Mouse (Mus musculus): ENCODE measurements around the gene Vhl. TPM values are rescaled to one million over a fixed set of nuclear protein-coding genes. Genes with fewer than 3 reads are reported as not detected.
A peak's percentile ranks its signal among the peaks of the same experiment; 100 is the strongest.

The Vhl gene
- total and polyA plus RNA-seq, 2 experiments from 2014 or later, result 17.2 to 23.5 TPM

GRCm38 (mm10) chr6:113656847-113657246 is 33.1 kb downstream of the Vhl start:
- Histone ChIP-seq H3K27ac (ENCODE audit: low read depth) (no peak overlapping the region), H3K4me2 (ENCODE audit: low read depth, low read length) (no peak overlapping the region), H3K36me3 (replicated peaks; ENCODE audit: control insufficient read depth, insufficient read depth, low read length) (no peaks in the 10 kb centered on the region; the same call in 1 of the 2 replicates), H3K4me3 (ENCODE audit: low read depth, low read length) (no peak overlapping the region), H3K9me3 (replicated peaks; ENCODE audit: control insufficient read depth, low read length) (no peaks in the 10 kb centered on the region), H3K27me3 (ENCODE audit: control insufficient read depth, insufficient read depth, low read length) (no peaks in the 10 kb centered on the region), H3K9ac (replicated peaks; ENCODE audit: low read depth, low read length) (no peak overlapping the region), H3K4me1 (ENCODE audit: control insufficient read depth, insufficient read depth) (peaks cover 24% of the 10 kb centered on the region)
- WGBS, result 81% methylated on average over 6 of the region's 6 CpGs
- TF ChIP-seq CTCF (IDR thresholded peaks at IDR 0.05; ENCODE audit: low read depth) (no peak), EP300 (IDR thresholded peaks at IDR 0.05; ENCODE audit: low read depth) (no peak)
- DNase-seq (ENCODE audit: low spot score), result no peak
- no peak for ATAC-seq (ENCODE audit: insufficient read depth, low read depth)

GRCm38 (mm10) chr6:113658226-113658625 is 34.5 kb downstream of the Vhl start:
- ATAC-seq (ENCODE audit: insufficient read depth, low read depth), result peak; percentile 59
- H3K4me2 ChIP-seq (ENCODE audit: low read depth, low read length), result no peak overlapping the region
- H3K4me1 ChIP-seq (ENCODE audit: control insufficient read depth, insufficient read depth), result peaks cover 31% of the 10 kb centered on the region
- no peak overlapping the region for H3K9ac ChIP-seq (replicated peaks; ENCODE audit: low read depth, low read length)
- DNase-seq (ENCODE audit: low spot score), result no peak
- no peak overlapping the region for H3K4me3 ChIP-seq (ENCODE audit: low read depth, low read length)
- no peaks in the 10 kb centered on the region for H3K9me3 ChIP-seq (replicated peaks; ENCODE audit: control insufficient read depth, low read length)
- H3K36me3 ChIP-seq (replicated peaks; ENCODE audit: control insufficient read depth, insufficient read depth, low read length), result no peaks in the 10 kb centered on the region; the same call in 1 of the 2 replicates
- WGBS, result 51% methylated on average over 3 of the region's 3 CpGs
- H3K27ac ChIP-seq (ENCODE audit: low read depth), result peak overlapping the region; percentile 69
- TF ChIP-seq EP300 (IDR thresholded peaks at IDR 0.05; ENCODE audit: low read depth) (no peak; the same call in 1 of the 2 replicates), CTCF (IDR thresholded peaks at IDR 0.05; ENCODE audit: low read depth) (no peak)
- H3K27me3 ChIP-seq (ENCODE audit: control insufficient read depth, insufficient read depth, low read length), result no peaks in the 10 kb centered on the region

- no peak overlapping the region for H3K4me2 ChIP-seq (ENCODE audit: low read depth, low read length)
- no peak overlapping the region for H3K4me3 ChIP-seq (ENCODE audit: low read depth, low read length)
- ATAC-seq (ENCODE audit: insufficient read depth, low read depth) (no peak), DNase-seq (ENCODE audit: low spot score) (peak; percentile 35)
- H3K9me3 ChIP-seq (replicated peaks; ENCODE audit: control insufficient read depth, low read length), result no peaks in the 10 kb centered on the region
- no peak overlapping the region for H3K9ac ChIP-seq (replicated peaks; ENCODE audit: low read depth, low read length)
- H3K36me3 ChIP-seq (replicated peaks; ENCODE audit: control insufficient read depth, insufficient read depth, low read length), result no peaks in the 10 kb centered on the region; the same call in 1 of the 2 replicates
- H3K4me1 ChIP-seq (ENCODE audit: control insufficient read depth, insufficient read depth), result peaks cover 31% of the 10 kb centered on the region
- H3K27ac ChIP-seq (ENCODE audit: low read depth), result peak overlapping the region; percentile 69
- TF ChIP-seq EP300 (IDR thresholded peaks at IDR 0.05; ENCODE audit: low read depth), result no peak
- TF ChIP-seq CTCF (IDR thresholded peaks at IDR 0.05; ENCODE audit: low read depth), result no peak
- WGBS, result 41% methylated on average over 8 of the region's 8 CpGs
- H3K27me3 ChIP-seq (ENCODE audit: control insufficient read depth, insufficient read depth, low read length), result no peaks in the 10 kb centered on the region
Measured at GRCm38 (mm10) chr6:113659648-113660491, 36.1 kb downstream of the Vhl start.

GRCm38 (mm10) chr6:113660492-113661352 is 37.0 kb downstream of the Vhl start:
- H3K9me3 ChIP-seq (replicated peaks; ENCODE audit: control insufficient read depth, low read length), result no peaks in the 10 kb centered on the region
- no peak overlapping the region for H3K4me3 ChIP-seq (ENCODE audit: low read depth, low read length)
- no peak overlapping the region for H3K4me2 ChIP-seq (ENCODE audit: low read depth, low read length)
- no peaks in the 10 kb centered on the region for H3K27me3 ChIP-seq (ENCODE audit: control insufficient read depth, insufficient read depth, low read length)
- H3K4me1 ChIP-seq (ENCODE audit: control insufficient read depth, insufficient read depth), result peaks cover 31% of the 10 kb centered on the region
- DNase-seq (ENCODE audit: low spot score) (no peak), ATAC-seq (ENCODE audit: insufficient read depth, low read depth) (no peak)
- no peaks in the 10 kb centered on the region; the same call in 1 of the 2 replicates for H3K36me3 ChIP-seq (replicated peaks; ENCODE audit: control insufficient read depth, insufficient read depth, low read length)
- TF ChIP-seq EP300 (IDR thresholded peaks at IDR 0.05; ENCODE audit: low read depth) (no peak), CTCF (IDR thresholded peaks at IDR 0.05; ENCODE audit: low read depth) (no peak)
- H3K27ac ChIP-seq (ENCODE audit: low read depth), result peak overlapping the region; percentile 69
- H3K9ac ChIP-seq (replicated peaks; ENCODE audit: low read depth, low read length), result no peak overlapping the region
- WGBS, result 58% methylated on average over 14 of the region's 14 CpGs

GRCm38 (mm10) chr6:113661353-113662241 is 37.8 kb downstream of the Vhl start:
- no peaks in the 10 kb centered on the region for H3K9me3 ChIP-seq (replicated peaks; ENCODE audit: control insufficient read depth, low read length)
- ATAC-seq (ENCODE audit: insufficient read depth, low read depth) (no peak), DNase-seq (ENCODE audit: low spot score) (no peak)
- no peaks in the 10 kb centered on the region for H3K36me3 ChIP-seq (replicated peaks; ENCODE audit: control insufficient read depth, insufficient read depth, low read length)
- H3K27ac ChIP-seq (ENCODE audit: low read depth), result no peak overlapping the region
- H3K4me3 ChIP-seq (ENCODE audit: low read depth, low read length), result no peak overlapping the region
- H3K4me1 ChIP-seq (ENCODE audit: control insufficient read depth, insufficient read depth), result peaks cover 31% of the 10 kb centered on the region
- no peak overlapping the region for H3K9ac ChIP-seq (replicated peaks; ENCODE audit: low read depth, low read length)
- H3K27me3 ChIP-seq (ENCODE audit: control insufficient read depth, insufficient read depth, low read length), result no peaks in the 10 kb centered on the region
- no peak overlapping the region for H3K4me2 ChIP-seq (ENCODE audit: low read depth, low read length)
- TF ChIP-seq EP300 (IDR thresholded peaks at IDR 0.05; ENCODE audit: low read depth) (no peak), CTCF (IDR thresholded peaks at IDR 0.05; ENCODE audit: low read depth) (no peak)
- WGBS, result 62% methylated on average over 12 of the region's 12 CpGs
